Mouse (Mus musculus) cerebellum, adult 2 months (tissue): ENCODE results near the gene Alyref.

Experiments
- CTCF ChIP-seq: fragments of 200-500 bp; IDR thresholded peaks from 2 replicates; pipeline ENCODE4 v1.5.1; 2011; ENCODE audit warnings: low read depth, mild to moderate bottlenecking, control low read depth, low read length, moderate library complexity, borderline replicate concordance; ENCODE audit not compliant: insufficient read depth
- POLR2A ChIP-seq: fragments of 200-500 bp; IDR thresholded peaks from 2 replicates; pipeline ENCODE4 v1.6.1; 2011; ENCODE audit warnings: low read length, control low read depth, borderline replicate concordance; ENCODE audit not compliant: insufficient read depth

- TF ChIP-seq CTCF, result no peak
- TF ChIP-seq POLR2A, result no peak
These were observed 28.8 kb upstream of the Alyref start for GRCm38 (mm10) chr11:120626785-120627467.
